Mouse (Mus musculus) cerebral cortex, adult 2 months (tissue): ENCODE measurements around the gene Pard6b.

Experiments
- WGBS: fragments of 180-500 bp; shearing (Covaris S2); methylation state at CpG from one replicate; pipeline ENCODE4 v1.1.7; 2018; 5-methylcytosine and 5-hydroxymethylcytosine counted together

Pard6b gene

DNA sequence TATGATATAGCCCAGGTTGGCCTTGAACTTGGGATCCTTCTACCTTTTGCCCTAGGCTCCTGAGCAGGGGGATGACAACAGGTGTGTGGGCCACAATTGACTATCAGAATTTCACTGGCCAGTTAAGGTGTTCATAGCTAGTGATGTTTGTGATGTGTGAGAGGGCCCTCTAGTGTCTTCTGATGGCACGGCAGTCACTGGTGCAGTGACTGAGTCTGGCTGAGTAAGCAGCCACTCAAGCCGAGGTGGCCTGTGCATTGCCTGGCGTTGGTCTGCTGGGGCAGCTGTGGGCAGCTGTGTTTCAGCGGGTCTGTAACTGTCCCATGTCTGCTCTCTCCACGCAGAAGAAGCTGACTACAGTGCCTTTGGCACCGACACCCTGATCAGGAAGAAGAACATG is 17.2 kb downstream of the Pard6b start:
- 42% methylated on average over 6 of the region's 6 CpGs for WGBS

DNA sequence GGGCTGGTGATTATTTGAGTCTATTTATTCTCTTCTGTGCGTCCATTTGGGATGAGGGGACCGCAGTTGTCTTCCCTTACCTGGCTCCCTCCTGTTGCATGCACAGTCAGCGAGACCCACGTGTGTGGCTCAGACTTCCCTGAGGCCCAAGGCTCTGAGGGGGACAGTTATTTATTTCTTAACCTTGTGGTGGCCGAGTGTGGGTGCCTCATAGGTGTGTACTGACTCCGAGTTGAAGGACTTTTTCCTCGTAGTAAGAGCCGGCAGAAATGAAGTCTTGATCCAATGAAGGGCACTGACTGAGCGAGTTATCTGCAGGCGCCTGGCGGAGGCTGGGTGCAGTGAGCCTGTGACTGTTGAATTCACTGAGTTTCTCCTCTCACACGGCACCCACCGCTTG is 19.2 kb downstream of the Pard6b start:
- WGBS = 86% methylated on average over 13 of the region's 13 CpGs

DNA sequence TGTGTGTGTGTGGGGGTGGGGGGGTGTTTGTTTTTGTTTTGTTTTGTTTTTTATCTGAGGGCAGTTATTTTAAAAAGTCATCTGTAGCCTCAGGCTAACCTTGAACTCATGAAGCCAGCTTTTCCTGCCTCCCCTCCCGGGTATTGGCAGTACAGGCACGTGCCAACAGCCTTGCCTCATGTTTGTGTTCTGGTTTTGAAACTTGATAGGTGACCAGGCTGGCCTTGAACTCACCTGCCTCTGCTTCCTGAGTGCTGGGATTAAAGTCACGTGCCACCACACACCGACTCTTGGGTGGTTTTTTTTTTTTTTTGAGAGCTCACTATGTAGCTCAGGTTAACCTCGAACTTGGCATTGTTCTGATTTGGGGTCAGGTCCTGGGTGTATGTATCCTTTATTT is 21.0 kb downstream of the Pard6b start:
- 87% methylated on average over 5 of the region's 5 CpGs for WGBS

DNA sequence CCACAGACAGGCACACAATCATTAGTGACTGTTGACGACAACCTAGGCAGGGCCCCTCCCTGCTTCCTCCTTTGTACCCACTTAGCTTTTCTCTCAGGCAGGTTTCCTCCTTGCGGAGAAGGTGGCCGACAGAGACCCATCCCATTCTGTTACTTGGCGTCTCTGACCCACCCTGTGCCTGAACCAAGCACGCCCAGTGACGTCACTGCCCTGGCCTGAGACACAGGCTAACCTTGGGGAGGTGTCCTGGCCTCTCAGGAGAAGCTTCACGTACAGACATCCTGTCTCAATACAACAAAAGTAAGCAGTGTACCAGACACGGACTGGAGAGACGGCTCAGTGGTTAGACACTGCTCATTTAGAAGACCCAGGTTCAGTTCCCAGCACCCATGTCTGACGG is 22.5 kb downstream of the Pard6b start:
- 93% methylated on average over 10 of the region's 10 CpGs for WGBS

DNA sequence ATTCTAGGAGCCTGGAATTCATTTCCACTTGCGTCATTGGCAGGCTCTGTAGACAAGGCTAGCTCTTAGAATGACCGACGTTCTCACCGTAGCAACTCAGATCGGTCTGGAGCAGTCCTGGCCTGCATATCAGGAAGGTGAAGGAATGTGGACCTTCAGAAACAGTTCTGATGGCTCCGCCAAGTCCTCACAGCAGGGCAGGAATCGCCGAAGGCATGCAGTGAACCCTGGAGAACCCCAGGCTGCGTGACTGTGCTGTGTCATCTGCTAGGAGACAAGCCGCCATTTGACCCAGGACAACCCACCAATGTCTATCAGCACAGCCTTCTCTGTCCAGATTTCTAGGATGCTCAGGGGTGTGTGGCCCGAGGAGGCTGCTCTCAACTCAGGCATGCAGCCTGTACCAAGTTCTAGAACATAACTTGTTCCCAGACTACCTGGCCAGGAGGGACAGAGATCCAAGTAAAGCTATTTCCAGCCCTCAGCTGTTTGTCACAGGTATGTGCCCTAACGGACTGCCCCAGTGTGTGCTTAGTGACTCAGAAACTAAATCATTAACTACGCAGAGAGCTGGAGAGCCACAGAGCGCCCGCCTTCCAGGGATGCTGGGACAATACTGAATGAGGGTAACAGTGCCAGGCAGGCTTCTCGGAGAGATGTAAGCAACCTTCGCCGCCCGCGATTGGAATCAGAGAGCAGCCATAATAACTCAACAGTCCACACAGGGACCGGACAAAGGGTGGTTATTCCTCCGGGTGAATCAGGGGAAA is 23.8 kb downstream of the Pard6b start:
- WGBS = 75% methylated on average over 22 of the region's 22 CpGs

DNA sequence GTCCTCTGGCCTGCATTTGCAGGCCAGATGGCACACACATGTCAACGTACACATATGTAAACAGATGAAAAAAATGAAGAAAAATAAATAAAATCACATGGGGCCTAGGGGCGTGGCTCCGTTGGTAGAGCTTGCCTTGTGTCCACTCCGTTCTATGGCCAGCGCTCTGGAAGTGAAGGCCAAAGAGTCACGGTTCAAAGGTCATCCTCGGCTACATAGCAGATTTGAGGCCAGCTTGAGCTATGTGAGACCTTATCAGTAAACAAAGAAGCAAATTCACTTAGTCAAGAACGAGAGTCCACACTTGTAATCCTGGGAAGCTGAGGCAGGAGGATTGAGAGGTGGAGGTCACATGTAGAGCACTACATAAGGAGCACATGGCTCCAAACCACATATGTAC is 24.5 kb downstream of the Pard6b start:
- 82% methylated on average over 8 of the region's 8 CpGs for WGBS

DNA sequence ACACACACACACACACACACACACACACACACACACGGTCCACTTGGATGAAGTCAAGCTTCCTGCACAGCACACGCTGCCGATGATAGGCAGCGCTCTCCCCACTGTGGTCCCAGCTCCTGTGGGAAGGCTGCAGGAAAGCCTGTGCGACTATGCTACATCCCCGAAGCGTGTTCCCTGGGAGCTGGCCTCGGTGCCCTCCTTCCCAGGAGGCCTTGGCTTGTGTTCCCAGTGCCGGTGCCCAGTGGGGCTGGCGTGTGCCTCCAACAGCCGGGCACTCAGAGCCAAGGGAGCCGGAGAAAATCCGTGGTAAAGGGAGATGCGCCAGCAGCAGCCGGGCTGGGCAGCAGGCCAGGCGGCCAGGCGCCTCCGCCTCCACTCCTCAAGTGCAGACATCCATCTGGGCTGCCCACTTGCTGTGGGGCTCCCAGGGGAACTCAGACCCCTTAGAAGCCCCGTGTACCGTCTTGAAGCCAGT is 25.9 kb downstream of the Pard6b start:
- WGBS = 18% methylated on average over 20 of the region's 20 CpGs

DNA sequence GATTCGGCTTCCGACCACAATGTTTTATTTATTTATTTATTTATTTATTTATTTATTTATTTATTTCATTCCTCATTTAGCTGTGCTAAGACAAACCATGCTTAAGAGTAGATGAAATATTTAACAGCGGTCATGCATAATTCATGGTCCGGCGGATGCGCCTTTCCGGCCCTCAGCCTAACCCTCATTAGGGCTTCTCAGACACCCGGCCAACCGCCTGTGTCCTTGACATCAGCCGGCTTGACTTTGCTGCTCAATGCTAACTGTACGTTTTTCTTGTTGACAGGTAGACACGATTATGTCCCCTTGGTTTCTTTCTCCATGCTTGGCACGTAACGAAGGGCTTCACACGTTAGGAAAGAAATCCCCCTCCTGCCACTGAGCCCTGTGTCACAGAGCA is 26.6 kb downstream of the Pard6b start:
- 50% methylated on average over 15 of the region's 15 CpGs for WGBS

DNA sequence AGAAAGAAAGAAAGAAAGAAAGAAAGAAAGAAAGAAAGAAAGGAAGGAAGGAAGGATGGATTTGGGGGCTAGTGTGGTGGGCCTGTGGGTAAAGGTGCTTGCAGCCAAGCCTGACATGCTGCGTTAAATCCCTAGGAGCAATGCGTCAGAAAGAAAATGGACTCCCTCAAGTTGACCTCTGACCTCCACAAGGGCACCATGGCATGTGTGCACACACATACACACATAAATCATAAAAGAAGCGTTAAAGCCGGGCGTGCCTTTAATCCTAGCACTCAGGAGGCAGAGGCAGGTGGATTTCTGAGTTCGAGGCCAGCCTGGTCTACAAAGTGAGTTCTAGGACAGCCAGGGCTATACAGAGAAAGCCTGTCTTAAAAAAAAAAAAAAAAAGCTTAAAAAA is 27.1 kb downstream of the Pard6b start:
- 96% methylated on average over 6 of the region's 6 CpGs for WGBS

DNA sequence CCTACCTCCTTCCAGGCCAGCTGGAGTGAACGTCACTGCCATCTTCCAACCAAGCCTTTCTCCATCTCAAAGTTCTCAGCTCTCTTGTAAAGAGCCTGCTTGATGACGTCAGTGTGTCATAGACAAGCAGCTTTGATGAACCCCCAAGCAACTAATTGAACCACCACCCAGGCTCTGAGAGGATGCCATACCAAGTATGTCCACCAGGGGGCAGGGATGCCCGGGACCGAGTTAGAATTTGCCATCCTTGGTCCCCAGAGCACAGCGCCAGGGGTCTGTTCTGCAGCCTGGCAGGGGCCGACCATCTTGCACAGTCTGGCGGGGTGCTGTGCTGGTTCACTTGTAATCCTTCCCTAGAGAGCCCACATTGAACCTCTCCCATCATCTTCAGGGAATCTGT is 31.1 kb downstream of the Pard6b start:
- WGBS = 13% methylated on average over 7 of the region's 7 CpGs

DNA sequence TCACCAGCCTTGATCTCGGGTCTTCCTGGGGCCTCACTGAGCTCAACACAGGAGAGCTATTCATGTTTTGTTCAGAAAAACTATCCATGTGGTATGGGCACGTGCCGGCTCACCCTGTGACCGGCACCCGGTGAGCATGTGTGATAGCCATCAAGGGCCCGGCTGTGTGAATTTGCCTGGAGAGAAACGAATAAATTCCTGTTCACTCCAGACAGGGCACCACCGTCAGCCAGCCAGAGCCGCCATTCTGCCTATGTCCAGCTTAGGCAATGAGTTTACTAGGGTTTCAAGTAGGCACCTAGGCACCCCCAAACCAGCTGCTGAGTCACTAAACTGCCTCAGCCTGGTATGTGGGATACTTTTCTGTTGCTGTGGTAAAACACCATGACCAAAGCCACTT is 32.5 kb downstream of the Pard6b start:
- 92% methylated on average over 9 of the region's 9 CpGs for WGBS

DNA sequence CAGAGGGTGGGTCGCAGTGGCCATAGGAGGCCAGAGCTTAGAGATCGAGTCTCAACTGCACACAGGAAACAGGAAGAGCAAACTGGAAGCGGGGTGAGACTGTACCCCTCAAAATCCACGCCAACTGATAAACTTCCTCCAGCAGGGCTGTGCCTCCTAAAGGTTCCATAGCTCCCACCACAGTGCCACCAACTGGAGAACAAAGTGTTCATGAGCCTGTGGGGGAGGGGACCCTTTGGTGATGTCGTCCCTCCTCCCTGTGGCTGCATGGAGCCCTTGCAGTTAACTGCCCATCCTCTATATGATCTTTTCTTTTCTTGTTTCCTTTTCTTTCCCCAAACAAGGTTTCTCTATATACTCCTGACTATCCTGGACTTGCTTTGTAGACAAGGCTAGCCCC is 32.9 kb downstream of the Pard6b start:
- 78% methylated on average over 5 of the region's 5 CpGs for WGBS

DNA sequence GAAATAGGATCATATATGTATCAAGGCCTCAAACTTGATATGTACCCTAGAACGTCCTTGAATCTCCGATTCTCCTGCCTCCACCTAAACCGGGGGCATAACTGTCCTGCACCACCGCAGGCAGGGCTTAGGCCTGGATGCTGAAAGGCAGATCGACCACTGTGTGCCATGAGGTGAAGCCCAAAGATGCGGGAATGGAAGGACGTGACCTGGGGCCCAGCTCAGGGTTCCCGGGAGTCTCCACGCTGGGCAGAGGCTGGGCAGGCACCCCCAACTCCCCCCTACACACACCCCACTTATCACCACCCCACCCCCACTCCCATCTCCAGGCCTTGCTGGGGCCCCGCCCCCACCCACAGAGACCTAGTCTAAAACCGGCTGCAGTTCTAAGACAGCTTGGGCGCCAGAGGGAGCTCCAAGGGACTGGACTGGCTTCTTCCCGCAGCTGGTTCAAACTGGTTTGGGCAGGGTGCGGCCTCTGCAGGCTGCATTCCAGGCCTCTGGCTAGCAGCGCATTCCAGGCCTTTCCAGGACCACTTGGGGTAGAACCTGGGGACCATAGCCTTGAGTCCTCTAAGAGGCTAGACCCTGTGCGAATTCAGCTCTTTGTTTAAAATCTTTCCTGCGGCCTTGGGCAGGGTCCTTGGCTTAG is 34.0 kb downstream of the Pard6b start:
- WGBS = 42% methylated on average over 17 of the region's 17 CpGs

DNA sequence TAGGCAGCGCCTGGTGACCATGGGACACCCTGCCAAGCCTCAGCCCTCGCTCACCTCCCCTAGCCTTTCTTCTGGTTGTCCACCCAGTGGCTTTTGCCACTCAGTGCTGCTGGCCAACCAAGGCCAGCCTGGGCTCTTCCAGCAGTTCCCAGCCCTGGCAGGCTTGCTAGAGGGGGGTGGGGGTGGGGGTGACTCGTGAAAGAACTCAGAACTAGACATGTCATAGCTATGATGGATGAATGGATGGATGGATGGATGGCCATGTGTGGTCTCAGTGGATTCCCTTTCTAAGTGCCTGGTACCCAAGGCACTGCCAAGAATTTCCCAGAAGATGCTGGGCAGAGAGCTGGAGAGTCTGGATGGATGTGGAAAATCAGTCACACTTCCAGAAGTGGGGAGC is 35.0 kb downstream of the Pard6b start:
- WGBS = 92% methylated on average over 3 of the region's 3 CpGs

DNA sequence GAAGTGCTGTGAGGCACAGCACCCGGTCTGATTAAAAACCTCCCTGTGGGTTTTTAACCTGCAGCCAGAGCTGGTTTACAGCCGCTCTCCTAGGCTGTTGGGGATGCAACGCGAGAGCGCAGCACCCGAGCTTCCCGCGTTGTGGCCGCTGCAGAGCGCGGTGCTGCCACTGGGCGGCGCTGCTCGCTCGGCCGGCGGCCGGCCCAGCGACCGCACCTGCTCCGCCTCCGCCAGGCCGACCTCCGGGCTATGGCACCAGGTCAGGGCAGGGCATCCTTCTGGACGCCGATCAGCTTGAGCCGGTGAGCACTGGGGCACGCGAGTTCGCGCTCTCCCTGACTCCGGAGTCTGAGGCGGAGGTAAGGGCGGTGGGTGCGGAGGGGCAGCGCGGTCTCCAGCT is 36.3 kb downstream of the Pard6b start:
- 1% methylated on average over 35 of the region's 37 CpGs for WGBS

DNA sequence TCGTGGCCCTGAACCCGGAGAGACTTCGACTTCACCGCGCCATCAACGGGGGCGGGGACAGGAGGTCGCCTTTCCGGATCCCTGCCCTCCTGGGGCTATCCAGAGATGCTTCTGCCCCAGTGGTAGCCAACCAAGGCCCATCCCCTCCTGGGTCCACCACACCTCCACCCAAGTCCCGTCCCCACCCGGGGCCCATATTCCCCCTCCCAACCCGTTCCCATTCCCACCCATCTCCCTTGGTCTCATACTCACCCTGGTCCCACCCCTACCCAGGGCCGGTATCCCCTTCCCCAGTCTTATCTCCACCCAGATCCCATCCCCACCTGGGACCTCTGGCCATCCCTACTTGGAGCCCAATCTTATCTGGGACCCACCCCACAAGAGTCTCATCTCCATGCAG is 36.7 kb downstream of the Pard6b start:
- 2% methylated on average over 13 of the region's 13 CpGs for WGBS

DNA sequence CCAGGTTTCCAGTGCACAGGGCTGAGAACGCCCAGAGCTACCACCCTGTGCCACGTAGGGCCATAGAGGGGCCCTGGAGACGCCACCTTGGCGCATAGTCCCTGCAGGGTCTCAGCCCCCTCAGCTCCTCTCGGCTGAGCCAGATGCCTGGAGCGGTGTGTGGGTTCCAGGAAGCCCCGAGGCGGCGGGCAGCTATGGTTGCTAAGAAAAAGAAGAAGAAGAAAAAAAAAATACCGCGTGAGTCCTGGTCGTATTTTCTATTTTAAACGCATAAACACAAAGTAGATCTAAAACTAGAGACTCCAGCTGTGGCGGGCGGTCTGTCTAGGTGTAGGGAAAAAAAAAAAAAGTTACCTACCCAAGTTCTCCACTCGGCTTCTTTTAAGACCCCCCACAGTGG is 37.2 kb downstream of the Pard6b start:
- 18% methylated on average over 16 of the region's 16 CpGs for WGBS

DNA sequence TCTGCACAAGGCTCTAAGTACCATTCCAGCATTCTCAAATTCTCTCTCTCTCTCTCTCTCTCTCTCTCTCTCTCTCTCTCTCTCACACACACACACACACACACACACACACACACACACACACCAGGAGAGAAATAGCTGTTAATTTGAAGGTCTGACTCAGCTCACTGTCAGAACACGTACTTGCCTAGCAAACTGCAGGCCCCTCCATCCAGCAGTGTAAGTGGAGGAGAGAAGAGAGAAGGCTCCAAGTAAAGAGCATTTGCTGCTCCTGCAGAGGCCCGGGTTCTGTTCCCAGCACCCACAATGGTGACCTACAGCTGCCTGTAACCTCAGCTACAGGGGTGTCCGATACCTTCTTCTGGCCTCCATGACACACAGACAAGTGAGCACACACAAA is 37.7 kb downstream of the Pard6b start:
- 61% methylated on average over 3 of the region's 3 CpGs for WGBS

DNA sequence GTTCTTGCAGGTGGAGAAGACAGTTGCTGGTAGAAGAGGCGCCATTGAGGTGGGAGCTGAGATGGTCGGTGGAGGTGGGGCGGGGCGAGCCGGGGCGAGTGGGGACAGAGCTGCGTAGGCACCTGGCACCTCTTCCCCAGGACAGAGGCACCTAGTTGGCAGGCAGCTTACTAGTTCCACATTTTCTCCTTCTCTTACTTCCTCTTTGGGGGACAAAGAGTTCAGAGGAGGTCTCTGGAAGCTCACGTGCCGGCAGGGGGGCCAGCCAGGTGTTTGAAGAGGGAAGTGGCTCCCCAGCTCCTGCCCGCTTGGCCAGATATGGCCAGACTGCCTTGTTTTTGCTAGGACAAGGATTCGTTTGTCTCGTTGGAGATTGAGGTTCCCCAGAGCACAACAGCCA is 38.3 kb downstream of the Pard6b start:
- 81% methylated on average over 12 of the region's 12 CpGs for WGBS

DNA sequence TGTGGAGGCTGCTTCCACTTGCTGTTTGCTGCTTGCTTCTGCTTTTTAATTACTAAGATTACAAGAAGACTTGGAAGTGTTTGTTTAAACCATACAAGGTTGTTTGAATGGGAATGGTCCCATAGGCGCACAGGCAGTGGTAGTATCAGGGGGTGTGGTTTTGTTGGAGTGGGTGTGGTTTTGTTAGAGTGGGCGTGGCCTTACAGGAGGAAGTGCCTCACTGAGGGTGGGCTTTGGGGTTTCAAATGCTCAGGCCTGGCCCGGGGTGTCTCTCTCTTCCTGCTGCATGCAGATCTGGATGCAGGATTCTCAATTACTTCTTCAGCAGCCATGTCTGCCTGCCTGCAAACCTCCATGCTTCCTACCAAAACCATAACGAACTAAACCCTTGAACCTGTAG is 40.1 kb downstream of the Pard6b start:
- 83% methylated on average over 4 of the region's 4 CpGs for WGBS

DNA sequence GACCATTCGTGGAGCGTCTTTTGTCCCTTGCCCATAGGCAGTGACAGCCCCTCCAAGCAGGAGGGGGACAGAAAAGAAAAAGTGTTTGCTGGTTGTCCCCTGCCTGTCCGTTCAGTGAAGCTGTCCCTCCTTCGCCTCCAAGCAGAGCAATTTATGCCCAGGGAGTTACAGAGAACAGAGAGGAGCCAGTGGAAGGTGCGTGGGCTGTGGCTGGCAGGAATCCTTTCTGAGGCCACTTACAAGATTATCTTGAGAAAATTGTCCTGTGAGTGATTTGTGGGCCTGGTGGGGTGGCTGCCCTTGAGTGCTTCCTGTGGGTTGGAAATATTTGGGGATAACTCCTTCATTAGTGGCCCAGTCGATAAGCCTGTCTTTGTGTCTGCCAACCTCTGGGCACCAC is 42.8 kb downstream of the Pard6b start:
- WGBS = 75% methylated on average over 6 of the region's 6 CpGs

DNA sequence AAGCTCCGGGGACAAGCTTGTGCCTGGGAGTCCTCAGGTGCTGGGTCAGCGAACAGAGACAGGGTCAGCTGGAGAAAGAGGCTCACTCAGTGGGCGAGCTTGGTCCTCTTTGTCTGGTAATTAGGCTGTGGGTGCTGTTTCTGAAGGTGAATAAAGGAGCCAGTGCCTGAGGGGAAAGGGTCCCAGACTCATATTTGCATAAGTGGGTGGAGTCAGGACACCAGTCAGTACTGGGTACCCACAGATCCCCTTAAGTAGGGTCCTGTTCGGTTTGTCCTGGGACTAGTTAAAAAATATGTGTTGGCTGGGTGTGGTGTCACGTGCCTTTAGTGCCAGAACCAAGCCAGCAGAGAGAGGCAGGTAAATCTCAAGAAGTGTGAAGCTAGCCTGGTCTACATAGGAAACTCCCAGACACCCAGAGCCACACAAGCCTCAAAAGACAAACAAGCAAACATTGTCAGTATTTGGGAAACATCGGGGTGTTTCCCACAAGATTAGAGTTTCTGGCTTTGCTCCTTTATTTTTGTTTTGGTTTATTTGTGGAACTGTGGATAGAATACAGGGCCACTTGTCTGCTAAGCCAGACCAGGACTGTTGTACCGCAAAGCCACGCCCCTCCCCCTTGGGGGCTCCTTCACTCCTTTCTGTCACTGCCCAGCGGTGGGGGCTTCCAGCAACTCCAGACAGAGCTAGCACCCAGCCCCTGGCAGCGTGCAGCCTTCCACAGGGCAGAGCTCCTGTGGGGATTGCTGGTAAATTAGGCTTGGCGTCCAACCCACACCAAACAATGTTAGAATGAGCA is 44.7 kb downstream of the Pard6b start:
- WGBS = 50% methylated on average over 11 of the region's 11 CpGs

DNA sequence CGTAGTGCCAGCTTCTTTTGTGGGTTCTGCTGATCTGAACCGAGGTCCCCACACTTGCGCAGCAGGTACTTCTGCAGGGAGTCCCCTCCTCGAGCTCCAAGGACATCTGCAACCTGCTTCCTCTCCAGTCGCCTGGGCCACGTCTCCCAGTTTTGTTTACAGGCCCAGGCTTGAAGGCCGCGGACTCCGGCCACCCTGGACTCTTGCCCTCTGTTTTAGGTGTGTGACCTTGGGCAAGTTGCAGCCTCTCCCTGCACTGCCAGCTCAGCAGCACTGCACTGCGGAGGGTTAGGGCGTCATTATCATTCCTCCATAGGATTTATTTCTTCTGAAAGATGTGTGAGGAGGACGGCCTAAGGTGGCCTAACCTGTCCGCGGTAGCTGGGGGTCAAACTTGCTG is 47.0 kb downstream of the Pard6b start:
- WGBS = 88% methylated on average over 14 of the region's 14 CpGs
